Mouse (Mus musculus): ENCODE results near the gene Man2b1.
"Not testable (repeated sequence)": the region's sequence is repeated elsewhere in the genome, so short reads cannot be mapped to it uniquely, and the experiment has no call there.

Man2b1 gene

DNA sequence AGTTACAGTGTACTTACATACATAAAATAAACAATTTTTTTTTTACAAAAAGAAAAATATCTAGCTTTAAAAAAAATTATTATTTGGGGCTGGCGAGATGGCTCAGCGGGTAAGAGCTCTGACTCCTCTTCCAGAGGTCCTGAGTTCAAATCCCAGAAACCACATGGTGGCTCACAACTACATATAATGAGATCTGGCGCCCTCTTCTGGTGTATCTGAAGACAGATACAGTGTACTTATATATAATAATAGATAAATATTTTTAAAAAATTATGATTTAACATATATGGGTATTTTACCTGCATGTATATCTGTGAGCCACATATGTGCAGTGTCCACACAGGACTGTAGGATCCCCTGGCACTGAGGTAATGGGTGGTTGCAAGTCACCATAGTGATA, 3.2 kb downstream of the Man2b1 start:
- H3K36me3 ChIP-seq (ENCODE audit: control insufficient read depth, insufficient read depth, low read length, poor library complexity, severe bottlenecking): peaks cover 3% of the 10 kb centered on the region

DNA sequence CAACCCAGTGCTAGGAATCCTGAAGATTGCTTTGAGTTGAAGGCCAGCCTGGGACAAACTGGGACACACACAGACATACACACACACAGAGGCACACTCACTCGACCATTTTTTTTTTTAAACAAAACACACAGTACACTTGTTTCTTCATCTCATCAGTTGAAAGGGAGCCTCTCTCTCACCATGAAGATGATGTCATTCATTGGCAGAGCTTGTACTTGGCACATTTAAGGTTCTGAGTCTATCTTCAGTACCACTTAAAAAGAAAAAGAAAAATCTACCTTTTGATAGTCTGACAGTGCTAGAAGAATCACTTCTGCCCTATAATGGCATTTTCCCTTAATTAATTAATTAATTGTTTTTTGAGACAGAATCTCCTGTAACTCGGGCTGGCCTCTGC, 5.7 kb downstream of the Man2b1 start:
- Histone ChIP-seq H3K36me3 (ENCODE audit: control insufficient read depth, insufficient read depth, low read length, poor library complexity, severe bottlenecking) (peaks cover 7% of the 10 kb centered on the region), H3K27me3 (ENCODE audit: control insufficient read depth, insufficient read depth, low read length, poor library complexity, severe bottlenecking) (no peaks in the 10 kb centered on the region)
- DNase-seq (ENCODE audit: low read depth, low spot score): no peak

More for the DNA sequence above, 3.2 kb downstream of the Man2b1 start:
- peak; percentile 68 for DNase-seq (ENCODE audit: low read depth, low spot score)
- no peaks in the 10 kb centered on the region for H3K27me3 ChIP-seq (ENCODE audit: control insufficient read depth, insufficient read depth, low read length, poor library complexity, severe bottlenecking)

DNA sequence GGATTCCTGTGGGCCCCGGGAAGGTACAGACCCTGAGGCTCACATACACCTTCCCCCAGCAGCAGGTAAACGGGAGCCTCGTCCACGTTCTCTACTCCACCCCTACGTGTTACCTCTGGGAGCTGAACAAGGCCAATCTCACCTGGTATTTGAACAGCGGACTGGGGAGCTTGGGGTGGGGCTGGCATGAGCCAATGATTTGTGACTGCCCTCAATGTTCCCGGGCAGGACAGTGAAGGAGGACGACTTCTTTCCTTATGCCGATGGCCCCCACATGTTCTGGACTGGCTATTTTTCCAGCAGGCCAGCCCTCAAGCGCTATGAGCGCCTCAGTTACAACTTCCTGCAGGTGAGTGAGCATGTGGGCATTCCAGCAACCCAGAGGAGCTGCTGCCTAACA, 7.8 kb downstream of the Man2b1 start:
- peaks cover 11% of the 10 kb centered on the region for H3K36me3 ChIP-seq (ENCODE audit: control insufficient read depth, insufficient read depth, low read length, poor library complexity, severe bottlenecking)
- no peak for DNase-seq (ENCODE audit: low read depth, low spot score)

DNA sequence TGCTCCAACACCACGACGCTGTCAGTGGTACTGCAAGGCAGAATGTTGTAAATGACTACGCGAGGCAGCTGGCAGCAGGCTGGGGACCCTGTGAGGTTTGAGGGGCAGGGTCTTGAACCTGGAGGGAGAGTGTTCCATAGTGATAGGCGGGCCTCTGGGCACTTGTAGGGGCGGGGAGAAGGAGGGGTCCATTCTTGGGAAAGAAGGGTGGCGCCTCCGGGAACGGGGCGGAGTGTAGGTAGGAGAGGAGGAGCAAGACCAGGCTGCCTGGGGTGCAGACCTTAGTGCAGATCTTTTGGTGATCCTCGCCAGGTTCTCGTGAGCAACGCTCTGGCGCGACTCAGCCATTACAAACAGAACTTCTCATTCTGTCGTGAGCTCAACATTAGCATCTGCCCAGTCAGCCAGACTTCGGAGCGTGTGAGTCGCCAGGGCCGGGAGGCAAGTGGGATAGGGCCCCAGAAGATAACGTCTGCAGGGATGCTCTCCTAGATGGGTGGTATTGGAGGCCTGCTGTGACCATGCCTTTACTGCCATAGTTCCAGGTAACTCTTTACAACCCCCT, 8.5 kb downstream of the Man2b1 start:
- H3K36me3 ChIP-seq (ENCODE audit: control insufficient read depth, insufficient read depth, low read length, poor library complexity, severe bottlenecking): peaks cover 11% of the 10 kb centered on the region
- no peaks in the 10 kb centered on the region for H3K27me3 ChIP-seq (ENCODE audit: control insufficient read depth, insufficient read depth, low read length, poor library complexity, severe bottlenecking)
- DNase-seq (ENCODE audit: low read depth, low spot score): no peak

More for the DNA sequence above, 7.8 kb downstream of the Man2b1 start:
- H3K27me3 ChIP-seq (ENCODE audit: control insufficient read depth, insufficient read depth, low read length, poor library complexity, severe bottlenecking): no peaks in the 10 kb centered on the region

DNA sequence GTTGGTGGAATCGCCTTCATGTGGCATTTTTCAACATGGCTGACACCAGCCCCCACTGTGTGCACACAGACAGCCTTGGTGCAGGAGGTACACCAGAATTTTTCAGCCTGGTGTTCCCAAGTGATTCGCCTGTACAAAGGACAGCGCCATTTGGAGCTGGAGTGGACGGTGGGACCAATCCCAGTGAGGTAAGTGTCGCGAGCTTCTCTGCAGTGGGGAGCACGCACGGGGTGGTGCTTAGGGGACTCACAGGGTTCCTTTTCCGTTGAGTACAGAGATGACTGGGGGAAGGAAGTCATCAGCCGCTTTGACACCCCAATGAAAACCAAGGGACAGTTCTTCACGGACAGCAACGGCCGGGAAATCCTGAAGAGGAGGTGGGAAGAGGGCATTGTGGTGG, 12.0 kb downstream of the Man2b1 start:
- no peak for DNase-seq (ENCODE audit: low read depth, low spot score)
- H3K36me3 ChIP-seq (ENCODE audit: control insufficient read depth, insufficient read depth, low read length, poor library complexity, severe bottlenecking): peaks cover 10% of the 10 kb centered on the region
- no peaks in the 10 kb centered on the region for H3K27me3 ChIP-seq (ENCODE audit: control insufficient read depth, insufficient read depth, low read length, poor library complexity, severe bottlenecking)

DNA sequence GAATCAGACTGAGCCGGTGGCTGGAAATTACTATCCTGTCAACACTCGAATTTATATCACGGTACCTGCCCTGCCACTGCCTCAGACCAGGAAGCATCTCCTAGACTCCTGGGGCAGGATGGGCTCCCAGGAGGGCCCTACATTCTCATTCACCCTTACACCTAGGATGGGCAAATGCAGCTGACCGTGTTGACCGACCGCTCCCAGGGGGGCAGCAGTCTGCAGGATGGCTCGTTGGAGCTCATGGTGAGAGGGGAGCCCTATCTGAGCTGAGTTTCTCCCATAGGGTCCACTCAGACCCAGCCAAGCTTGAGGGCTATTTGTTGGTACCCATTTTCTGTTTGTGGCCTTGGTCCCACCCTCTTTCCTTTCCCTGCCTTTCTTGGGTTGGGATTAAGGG, 12.5 kb downstream of the Man2b1 start:
- Histone ChIP-seq H3K36me3 (ENCODE audit: control insufficient read depth, insufficient read depth, low read length, poor library complexity, severe bottlenecking) (peaks cover 10% of the 10 kb centered on the region), H3K27me3 (ENCODE audit: control insufficient read depth, insufficient read depth, low read length, poor library complexity, severe bottlenecking) (no peaks in the 10 kb centered on the region)
- no peak for DNase-seq (ENCODE audit: low read depth, low spot score)

DNA sequence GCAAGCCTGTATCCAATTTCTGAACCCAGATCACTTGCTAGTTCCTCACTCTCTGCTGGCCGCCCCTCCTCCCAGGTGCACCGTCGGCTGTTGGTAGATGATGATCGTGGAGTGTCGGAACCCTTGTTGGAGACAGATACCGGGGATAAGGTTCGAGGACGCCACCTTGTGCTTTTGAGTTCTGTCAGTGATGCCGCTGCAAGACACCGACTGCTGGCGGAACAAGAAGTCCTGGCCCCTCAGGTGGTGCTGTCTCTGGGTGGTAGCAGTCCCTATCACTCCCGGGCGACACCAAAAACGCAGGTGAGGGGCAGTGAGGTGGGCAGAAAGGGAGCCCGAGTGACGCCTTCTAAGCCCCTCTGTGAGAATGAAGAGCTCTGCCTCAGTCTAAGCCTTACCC, 13.1 kb downstream of the Man2b1 start:
- Histone ChIP-seq H3K27me3 (ENCODE audit: control insufficient read depth, insufficient read depth, low read length, poor library complexity, severe bottlenecking) (no peaks in the 10 kb centered on the region), H3K36me3 (ENCODE audit: control insufficient read depth, insufficient read depth, low read length, poor library complexity, severe bottlenecking) (peaks cover 8% of the 10 kb centered on the region)
- DNase-seq (ENCODE audit: low read depth, low spot score): no peak

DNA sequence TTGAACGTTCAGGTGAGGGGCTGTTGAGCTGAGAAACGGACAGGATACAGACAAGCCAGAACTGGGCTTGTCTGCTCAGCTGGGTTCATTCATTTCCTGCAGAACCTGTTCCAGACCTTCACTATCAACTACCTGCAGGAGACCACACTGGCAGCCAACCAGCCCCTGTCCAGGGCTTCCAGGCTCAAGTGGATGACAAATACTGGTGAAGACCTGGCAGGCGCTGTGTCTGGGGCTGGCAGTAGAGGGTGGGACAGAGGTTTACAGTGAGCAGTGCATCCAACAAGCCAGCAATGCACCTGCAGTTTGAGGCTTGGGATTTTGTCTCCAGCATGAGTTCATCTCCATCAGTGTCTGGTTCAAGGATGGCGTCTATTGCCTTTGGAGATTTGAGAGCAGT, 13.8 kb downstream of the Man2b1 start:
- no peaks in the 10 kb centered on the region for H3K27me3 ChIP-seq (ENCODE audit: control insufficient read depth, insufficient read depth, low read length, poor library complexity, severe bottlenecking)
- peaks cover 8% of the 10 kb centered on the region for H3K36me3 ChIP-seq (ENCODE audit: control insufficient read depth, insufficient read depth, low read length, poor library complexity, severe bottlenecking)
- DNase-seq (ENCODE audit: low read depth, low spot score): no peak

DNA sequence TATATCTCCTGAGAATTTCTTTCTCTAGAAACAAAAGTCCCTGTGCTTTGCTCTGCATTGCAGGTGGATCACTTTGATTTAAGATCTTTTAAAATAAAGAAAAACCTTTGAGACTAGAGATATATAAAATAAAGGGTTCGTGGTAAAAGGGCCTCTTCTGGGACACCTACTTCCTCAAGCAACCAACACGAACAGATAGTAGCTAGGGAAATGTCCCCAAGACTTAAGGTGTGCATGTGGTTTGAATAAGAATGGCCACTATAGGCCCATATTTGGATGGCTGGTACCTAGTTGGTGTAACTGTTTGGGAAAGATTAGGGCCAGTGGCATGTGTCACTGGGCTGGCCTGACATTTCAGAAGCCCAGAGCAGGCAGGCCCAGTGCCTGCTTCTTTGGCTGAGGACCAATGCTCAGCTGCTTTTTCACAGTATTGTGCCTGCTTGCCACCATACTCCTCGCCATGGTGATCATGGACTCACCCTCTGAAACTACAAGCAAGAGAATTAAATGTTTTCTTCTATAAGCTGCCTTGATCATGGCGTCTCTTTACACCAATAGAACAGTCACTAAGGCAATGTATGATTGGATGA, 17.1 kb downstream of the Man2b1 start:
- Histone ChIP-seq H3K36me3 (ENCODE audit: control insufficient read depth, insufficient read depth, low read length, poor library complexity, severe bottlenecking) (no peaks in the 10 kb centered on the region; the same call in 1 of the 2 replicates), H3K27me3 (ENCODE audit: control insufficient read depth, insufficient read depth, low read length, poor library complexity, severe bottlenecking) (no peaks in the 10 kb centered on the region)
- no peak for DNase-seq (ENCODE audit: low read depth, low spot score)

DNA sequence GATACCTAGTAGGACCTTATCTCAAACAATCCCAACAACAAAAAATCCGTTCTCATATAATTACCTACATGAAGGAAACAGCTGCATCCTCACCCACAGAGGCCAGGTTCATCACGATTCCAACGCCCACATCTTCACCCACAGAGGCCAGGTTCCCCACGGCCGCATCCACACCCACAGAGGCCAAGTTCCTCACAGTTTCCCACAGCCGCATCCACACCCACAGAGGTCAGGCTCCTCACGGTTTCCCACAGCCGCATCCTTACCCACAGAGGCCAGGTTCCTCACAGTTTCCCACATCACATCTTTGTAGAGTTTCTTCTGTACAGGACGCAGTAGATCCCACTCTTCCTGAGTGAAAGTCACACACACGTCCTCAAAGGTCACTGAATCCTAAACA, 30.2 kb downstream of the Man2b1 start:
- Histone ChIP-seq H3K36me3 (ENCODE audit: control insufficient read depth, insufficient read depth, low read length, poor library complexity, severe bottlenecking) (no peaks in the 10 kb centered on the region), H3K27me3 (ENCODE audit: control insufficient read depth, insufficient read depth, low read length, poor library complexity, severe bottlenecking) (no peaks in the 10 kb centered on the region)
- no peak for DNase-seq (ENCODE audit: low read depth, low spot score)

DNA sequence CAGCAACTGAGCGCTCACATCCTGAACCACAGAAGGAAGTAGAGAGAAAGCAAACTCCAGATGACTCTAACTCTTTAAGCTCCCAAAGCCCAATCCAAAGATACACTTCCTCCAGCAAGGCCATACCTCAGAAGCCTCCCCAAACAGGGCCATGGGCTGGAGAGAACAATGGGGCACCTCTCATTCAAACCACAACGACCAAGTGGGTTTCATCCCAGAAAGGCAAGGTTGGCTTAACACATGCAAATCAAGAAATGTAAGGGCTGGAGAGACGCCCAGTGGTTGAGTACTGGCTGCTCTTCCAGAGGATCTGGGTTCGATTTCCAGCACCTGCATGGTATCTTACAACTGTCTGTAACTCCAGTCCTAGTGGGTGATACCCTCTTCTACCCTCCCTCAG, 32.4 kb downstream of the Man2b1 start:
- Histone ChIP-seq H3K27me3 (ENCODE audit: control insufficient read depth, insufficient read depth, low read length, poor library complexity, severe bottlenecking) (no peaks in the 10 kb centered on the region), H3K36me3 (ENCODE audit: control insufficient read depth, insufficient read depth, low read length, poor library complexity, severe bottlenecking) (no peaks in the 10 kb centered on the region)
- DNase-seq (ENCODE audit: low read depth, low spot score): no peak

DNA sequence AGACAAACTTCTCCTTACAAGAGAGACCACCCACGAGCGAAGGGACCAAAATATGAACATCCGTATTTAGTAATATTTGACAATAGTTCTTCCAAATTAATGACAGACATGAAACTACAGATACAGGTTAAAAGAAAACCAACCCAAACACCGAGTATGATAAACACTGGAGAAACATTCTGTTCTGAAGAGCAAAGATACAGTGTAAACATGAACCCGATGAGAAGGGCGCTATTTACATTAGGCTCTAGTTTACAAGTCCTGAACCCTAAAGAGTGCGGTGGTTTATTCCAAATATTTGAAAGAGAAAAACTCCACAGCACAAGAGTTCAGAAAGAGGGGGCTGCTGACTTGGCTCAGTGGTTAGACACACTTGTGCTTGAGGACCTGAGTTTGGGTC, 33.9 kb downstream of the Man2b1 start:
- H3K27me3 ChIP-seq (ENCODE audit: control insufficient read depth, insufficient read depth, low read length, poor library complexity, severe bottlenecking): no peaks in the 10 kb centered on the region
- no peaks in the 10 kb centered on the region for H3K36me3 ChIP-seq (ENCODE audit: control insufficient read depth, insufficient read depth, low read length, poor library complexity, severe bottlenecking)
- DNase-seq (ENCODE audit: low read depth, low spot score): no peak

DNA sequence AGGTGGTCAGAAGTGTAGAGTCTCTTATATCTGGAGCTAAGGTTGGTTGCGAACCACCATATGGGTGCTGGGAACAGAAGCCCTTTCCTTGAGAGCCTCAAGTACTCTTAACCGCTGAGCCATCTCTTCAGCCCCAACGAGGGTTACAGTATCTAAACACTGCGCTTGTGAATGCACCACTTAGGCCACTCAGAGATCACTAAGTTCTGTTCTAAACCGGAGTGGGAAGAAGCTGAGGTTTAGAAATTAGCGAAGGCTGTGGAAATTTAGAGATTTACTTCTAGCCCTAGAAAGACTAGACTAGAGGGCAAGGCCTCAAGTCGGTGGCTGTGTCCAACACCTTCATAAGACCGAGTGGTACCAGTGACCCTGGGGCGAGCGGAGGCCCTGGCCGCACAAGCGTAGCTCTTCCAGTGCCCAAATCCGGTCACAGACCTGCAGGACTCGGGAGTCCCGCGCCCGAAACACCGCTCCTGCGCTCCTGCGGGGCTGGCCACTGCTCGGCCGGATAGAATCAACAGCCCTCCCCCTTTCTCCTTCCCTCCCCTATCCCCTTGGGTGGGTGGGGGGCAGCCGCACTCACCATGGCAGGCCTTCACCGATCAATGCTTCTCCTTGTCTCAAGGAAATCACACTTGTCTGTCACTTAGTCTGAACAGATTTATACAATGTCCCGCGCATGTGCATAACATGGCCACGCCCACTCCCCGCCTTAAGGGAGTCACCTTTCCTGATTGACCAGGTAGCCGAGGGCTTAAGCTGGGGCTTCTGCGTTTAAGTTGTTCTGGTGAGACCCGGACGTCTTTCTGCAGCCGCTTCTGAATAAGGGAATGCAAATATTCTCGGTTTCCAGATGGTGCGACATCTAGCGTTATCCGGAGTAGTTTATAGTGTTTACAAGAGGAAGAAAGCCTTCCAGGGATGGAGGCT, 36.2 kb downstream of the Man2b1 start:
- Histone ChIP-seq H3K36me3 (ENCODE audit: control insufficient read depth, insufficient read depth, low read length, poor library complexity, severe bottlenecking) (no peaks in the 10 kb centered on the region), H3K27me3 (ENCODE audit: control insufficient read depth, insufficient read depth, low read length, poor library complexity, severe bottlenecking) (no peaks in the 10 kb centered on the region)
- peak; percentile 59 for DNase-seq (ENCODE audit: low read depth, low spot score)

DNA sequence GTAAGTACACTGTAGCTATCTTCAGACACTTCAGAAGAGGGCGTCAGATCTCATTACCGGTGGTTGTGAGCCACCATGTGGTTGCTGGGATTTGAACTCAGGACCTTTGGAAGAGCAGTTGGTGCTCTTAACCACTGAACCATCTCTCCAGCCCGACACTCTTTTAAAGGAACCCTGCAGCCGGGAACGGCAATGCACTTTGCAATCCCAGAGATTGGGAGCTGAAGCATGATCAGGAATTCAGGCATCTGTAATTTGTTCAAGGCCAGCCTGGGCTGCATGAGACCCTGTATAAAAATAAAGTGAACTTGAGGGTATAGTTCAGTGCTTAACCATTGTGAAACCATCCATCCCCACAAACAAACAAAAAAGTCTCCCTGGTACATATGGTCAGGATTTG, 37.2 kb downstream of the Man2b1 start:
- not testable (repeated sequence) for DNase-seq (ENCODE audit: low read depth, low spot score); H3K27me3 ChIP-seq (ENCODE audit: control insufficient read depth, insufficient read depth, low read length, poor library complexity, severe bottlenecking); H3K36me3 ChIP-seq (ENCODE audit: control insufficient read depth, insufficient read depth, low read length, poor library complexity, severe bottlenecking)

DNA sequence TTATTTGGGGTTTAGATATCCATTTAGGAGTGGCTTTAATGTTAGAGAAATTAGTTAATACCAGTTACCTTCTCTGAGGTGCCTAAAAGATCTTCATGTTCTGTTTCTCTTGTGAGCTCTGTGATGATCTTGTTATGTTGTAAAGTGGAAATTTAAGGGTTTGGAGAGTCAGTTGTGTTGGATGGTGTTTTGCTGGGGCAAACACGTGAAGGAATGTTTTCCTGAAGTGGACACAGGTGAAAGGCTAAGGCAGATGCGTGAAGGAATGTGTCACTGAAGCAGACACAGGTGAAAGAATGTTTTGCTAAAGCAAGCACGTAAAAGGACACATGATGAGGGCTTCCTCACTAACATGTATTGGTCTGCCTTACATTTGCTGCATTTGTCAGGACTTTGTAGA, 39.9 kb downstream of the Man2b1 start, which contains the start of gene Zfp791:
Gene Zfp791 (minus strand): TSS at position 101 of the 400 bp plus-strand sequence.
- no peaks in the 10 kb centered on the region for H3K36me3 ChIP-seq (ENCODE audit: control insufficient read depth, insufficient read depth, low read length, poor library complexity, severe bottlenecking)
- no peaks in the 10 kb centered on the region for H3K27me3 ChIP-seq (ENCODE audit: control insufficient read depth, insufficient read depth, low read length, poor library complexity, severe bottlenecking)
- no peak for DNase-seq (ENCODE audit: low read depth, low spot score)
